Mouse (Mus musculus): ENCODE measurements around the gene Gm37419. TPM values are rescaled to one million over a fixed set of nuclear protein-coding genes. Genes with fewer than 3 reads are reported as not detected.

The Gm37419 gene
- not detected in 2 replicates for polyA plus RNA-seq (2012)

DNA sequence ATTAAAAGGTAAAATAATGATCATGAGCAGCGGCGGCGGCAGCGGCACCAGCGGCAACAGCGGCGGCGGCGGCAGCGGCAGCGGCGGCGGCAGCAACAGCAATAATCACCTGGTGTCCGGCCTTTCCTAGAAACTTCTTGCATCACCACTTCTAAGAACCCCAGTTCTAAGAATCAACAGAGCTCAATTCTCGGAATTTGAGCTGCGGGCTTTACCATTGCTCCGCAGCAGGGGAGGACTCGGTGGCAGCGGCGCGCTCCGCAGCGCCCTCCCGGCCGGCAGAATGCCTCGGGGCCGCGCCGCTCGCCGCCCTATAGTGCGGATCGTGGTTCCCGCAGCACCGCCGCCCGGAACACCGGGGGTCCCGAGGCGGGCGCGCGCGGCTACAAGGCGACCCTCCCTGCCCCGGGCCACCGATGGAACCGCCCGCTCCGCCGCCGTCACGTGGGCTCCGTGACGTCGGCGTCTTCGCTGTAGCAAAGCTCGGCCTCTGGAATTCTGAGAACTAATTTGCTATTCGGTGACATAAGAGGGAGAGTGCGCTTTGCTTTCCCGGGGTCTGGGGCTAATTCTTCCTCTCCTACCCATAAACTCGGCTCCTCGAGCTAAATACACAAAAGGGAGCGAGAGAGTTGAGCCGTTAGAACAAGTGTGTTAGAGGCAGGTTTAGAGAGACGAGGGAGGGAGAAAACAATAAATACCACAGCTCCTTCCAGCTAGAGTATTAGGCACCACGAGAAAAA, at the start of gene Gm37419, which contains the start of gene Bcl6:
TSS of gene Gm37419 (plus strand) at position 17 of the 743 bp plus-strand sequence.
TSS of gene Bcl6 (minus strand) at position 387 of the 743 bp plus-strand sequence.
- TF ChIP-seq GATA1 (IDR thresholded peaks at IDR 0.05; ENCODE audit: low read length): no peak

DNA sequence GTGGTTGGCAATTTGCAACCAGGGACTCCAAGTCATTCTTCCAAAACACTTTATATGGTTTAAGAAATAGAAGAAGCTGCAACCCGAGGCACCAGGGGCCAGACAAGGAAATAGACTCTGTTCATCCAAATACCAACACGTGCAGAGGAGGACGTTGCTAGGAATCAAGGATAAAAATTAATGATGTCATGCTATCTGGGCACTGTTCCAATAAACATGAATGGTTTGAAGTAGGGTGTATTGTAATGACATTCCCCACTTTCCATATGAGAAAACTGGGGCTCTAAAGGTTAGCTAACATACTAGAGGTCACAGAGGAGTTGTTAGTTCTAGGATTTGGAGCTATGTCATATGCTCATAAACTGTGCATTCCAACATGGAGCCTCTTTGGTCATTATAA, 43.5 kb upstream of the Gm37419 start:
- no peak for TF ChIP-seq GATA1 (IDR thresholded peaks at IDR 0.05; ENCODE audit: low read length)

DNA sequence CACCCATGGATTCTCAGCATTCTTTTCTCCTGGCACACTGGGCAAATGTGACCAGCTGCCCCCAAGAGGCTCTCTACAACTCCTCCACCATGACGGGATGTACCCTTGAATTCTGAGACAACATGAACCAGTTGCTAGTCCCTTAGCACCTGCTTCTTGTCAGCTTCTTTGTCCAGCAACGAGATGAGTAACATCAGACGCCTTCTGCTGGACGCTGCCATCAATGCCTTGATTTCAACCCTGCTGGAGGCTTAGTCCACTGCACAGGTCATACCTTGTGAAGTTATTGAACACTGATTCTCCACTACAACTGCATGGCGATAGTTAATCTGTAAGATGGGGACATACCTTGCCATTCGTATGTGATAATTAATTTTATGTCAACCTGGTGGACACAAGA, 40.6 kb upstream of the Gm37419 start:
- TF ChIP-seq GATA1 (IDR thresholded peaks at IDR 0.05; ENCODE audit: low read length): no peak

DNA sequence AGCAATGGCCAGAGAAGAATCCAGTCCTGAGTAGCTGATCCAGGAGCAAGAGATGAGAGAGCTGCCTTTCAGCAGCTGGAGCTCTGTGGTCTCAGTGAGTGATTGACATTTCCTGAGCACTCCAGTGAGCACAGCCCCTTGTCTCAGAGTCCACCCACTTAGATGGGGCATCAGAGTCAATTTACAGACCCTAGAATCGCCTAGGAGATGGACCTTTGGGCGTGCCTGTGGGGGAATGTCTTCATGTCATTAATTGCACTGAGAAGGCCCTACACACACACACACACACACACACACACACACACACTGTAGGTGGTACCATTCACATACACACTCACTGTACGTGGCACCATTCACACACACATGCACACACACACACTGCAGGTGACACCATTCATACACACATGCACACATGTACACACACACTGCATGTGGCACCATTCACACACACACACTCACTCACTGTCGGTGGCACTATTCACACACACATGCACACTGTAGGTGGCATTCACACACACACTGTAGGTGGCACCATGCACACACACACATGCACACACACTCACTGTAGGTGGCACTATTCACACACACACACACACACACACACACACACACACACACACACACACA, 36.1 kb upstream of the Gm37419 start:
- no peak for TF ChIP-seq GATA1 (IDR thresholded peaks at IDR 0.05; ENCODE audit: low read length)

DNA sequence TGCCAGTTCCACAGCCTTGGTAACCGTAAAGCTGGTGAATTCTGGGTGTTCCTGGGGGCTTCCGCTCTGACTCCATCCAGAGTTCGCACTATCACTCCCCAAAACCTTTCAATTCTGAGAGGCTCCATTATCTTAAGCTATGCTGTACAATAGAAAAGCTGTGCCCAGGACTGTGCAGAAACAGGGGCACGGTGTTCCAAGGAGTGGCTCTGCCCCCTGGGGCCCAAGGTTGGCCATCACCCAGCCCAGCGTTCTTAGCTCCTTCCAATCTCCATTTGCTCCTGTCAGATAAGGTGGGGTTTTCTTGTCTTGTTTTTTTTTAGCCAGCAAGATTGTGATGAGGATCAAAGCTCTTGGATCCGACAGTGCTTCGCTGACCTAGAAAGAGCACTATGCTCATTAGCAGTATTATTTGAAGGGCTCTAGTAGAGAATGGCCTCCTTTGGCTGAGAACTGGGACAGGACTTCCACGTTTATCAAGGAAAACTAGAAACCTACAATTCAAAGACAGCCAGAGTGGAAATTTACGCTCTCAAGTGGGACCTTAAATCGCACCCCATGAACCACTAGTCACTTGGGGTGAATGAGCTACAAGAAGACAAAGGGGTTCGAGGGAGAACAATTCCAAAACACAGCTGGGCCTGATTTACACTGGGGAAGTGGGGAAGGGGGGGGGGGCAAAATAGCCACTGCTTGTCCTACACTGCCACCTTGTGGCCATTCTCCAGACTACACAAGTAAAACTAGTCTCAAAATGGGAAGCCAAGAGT, 34.9 kb upstream of the Gm37419 start:
- no peak for TF ChIP-seq GATA1 (IDR thresholded peaks at IDR 0.05; ENCODE audit: low read length)

DNA sequence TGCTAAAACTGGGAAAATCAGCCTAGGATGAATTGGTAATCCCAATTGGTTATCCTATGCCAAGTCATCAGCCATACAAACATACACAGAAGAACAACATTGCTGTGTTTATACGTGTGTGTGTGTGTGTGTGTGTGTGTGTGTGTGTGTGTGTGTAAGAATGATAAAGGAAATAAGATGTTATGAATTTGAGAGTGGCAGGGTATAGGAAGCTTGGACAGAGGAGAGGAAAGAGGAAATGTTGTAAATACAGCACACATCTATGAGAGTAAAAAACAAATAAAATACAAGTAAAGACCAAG, 34.4 kb upstream of the Gm37419 start:
- TF ChIP-seq GATA1 (IDR thresholded peaks at IDR 0.05; ENCODE audit: low read length): no peak

DNA sequence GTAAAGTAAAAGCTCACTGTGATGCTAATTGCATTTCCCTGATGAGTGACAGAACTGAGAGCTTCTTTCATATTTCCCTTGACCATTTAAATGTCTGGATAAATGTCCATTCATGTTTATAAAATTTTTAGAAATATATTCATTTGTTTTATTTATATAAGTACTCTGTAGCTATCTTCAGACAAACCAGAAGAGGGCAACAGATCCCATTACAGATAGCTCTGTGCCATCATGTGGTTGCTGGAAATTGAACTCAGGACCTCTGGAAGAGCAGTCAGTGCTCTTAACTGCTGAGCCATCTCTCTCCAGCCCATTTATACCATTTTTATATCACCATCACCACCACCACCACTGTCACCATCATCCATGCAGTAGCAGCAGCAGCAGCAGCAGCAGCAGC, 29.3 kb upstream of the Gm37419 start:
- TF ChIP-seq GATA1 (IDR thresholded peaks at IDR 0.05; ENCODE audit: low read length): no peak

DNA sequence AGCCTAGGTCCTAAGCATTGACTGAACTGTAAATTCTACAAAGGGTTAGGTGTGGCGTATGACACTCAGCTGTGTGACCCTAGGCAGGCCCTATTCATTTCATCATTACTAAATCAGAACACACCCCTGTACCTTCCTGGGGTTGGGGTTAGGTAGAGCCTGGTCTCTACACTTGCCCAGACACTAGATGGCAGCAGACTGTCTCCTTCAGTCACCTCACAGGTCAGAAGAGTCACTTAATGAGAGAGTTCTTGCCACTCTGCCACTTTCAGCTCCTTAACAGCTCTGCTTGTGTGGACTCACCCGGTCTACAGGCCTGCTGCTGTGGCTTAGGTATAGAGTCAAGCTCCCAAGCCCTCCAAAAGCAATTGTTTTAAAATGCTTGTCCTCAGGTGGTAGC, 25.9 kb upstream of the Gm37419 start:
- TF ChIP-seq GATA1 (IDR thresholded peaks at IDR 0.05; ENCODE audit: low read length): no peak

DNA sequence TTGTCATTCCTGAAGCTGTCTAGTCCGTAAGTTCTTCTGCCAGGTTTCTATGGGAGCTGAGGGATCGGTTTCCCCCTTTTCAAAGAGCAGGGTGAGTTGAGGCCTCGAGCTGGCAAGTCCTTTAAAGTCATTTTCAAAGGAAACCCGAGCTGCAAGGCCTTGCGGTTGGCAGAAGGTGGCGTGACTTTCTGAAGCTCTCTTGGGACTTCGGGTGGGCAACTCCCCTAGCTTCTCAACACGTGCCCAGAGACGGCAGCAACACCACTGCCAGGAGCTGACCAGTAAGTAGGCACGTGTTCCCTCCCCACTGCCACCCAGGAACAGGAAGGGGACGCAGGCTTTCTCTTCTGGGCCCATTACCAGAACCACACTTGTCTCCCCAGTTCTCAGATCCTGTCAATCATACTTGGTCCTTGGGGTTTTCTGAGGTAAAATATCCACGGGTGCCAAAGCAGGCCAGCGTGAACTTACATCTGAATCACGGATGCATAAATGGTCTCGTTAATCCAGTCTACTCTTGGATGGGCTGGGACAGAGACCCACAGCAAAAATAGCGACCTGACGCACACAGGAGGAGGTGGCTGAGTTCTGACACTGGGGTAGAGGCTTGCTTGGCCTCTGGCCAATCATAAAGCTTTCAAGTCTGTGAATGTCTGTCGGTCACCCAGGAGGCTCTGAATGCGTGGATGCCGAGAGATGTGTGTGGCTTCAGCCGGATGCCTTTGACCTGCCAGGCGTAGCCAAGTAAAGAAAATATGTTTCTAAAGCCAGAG, 24.2 kb upstream of the Gm37419 start:
- TF ChIP-seq GATA1 (IDR thresholded peaks at IDR 0.05; ENCODE audit: low read length): no peak

DNA sequence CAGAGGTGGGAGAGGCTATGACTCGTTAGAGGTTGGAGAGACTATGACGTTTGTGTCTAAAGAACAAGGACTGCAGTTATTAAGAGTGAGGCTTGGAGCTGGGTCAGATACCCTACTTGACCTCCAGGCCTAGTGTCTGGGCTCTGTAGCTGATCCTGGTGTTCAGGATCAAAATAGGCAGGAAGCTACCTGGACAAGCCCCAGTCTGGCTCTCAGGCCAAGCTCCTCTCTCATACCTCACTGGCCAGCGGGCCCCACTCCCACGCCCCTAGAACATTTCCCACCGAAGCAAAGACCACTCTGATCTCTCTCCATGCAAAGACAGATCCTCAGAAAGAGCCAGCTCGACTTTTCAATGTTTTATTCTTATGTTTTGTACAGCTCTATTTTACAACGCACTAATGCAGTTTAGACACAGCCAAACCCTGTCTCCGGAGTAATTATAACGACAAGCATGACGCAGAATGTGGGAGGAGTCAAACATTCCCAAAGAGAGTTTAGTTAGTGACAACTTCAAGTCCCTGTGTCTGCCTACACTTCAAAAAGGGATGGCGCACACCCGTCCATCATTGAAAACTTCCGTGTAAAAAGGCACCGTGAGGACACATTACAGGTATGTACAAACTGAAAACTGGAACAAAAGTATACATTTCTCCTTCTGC, 23.4 kb upstream of the Gm37419 start:
- no peak for TF ChIP-seq GATA1 (IDR thresholded peaks at IDR 0.05; ENCODE audit: low read length)

DNA sequence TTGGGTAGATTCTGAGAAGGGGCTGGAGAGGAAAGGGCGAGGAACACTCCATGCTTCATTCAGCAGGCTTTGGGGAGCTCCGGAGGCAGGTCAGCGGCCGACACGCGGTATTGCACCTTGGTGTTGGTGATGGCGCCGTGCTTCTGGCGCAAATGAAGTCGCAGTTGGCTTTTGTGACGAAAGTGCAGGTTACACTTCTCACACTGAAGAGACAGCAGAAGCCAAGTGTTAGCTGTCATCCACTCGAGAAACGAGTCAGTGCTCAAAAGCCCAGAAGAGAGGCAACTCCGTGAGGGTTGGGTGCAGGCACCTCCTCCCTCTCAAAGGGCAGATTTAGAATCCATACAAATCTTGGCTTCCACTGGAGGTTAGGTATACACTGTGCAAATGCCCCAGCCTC, 22.2 kb upstream of the Gm37419 start:
- TF ChIP-seq GATA1 (IDR thresholded peaks at IDR 0.05; ENCODE audit: low read length): no peak

DNA sequence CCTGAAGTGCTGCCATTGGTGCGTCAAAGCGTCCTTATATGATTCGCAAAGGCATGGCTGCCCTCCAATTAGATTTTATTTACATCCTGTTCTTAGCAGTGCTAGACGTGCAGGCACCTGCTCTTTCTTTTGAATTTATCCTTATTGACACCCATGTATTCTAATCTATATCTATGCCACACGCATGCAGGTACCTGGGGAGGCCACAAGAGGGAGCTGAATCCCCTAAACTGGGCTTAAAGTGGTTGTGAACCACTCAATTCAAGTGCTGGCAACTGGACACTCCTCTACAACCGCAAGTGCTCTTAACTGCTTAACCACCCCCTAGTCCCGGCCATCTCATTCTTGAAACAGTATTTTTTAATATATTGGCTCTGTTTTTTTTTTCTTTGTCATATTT, 21.0 kb upstream of the Gm37419 start:
- TF ChIP-seq GATA1 (IDR thresholded peaks at IDR 0.05; ENCODE audit: low read length): no peak

DNA sequence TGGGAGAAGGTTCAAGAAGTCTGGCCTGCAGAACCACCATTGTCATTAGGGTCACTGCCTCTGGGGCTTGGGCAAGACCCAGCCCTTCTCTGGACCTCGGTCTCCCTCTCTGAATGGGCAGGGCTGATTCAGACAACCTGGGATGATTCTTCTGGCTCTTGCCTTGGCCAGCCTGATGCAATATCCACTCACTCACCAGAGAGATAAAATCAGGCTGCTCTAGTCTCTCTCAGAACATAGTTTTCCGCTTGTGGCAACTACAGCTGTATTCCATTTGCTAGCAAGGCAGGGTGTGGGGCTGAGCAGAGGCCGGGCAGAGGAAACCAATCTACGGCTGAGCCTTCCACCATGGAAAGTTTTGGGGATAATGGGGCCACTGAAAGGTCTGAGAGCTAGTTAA, 19.4 kb upstream of the Gm37419 start:
- no peak for TF ChIP-seq GATA1 (IDR thresholded peaks at IDR 0.05; ENCODE audit: low read length)

DNA sequence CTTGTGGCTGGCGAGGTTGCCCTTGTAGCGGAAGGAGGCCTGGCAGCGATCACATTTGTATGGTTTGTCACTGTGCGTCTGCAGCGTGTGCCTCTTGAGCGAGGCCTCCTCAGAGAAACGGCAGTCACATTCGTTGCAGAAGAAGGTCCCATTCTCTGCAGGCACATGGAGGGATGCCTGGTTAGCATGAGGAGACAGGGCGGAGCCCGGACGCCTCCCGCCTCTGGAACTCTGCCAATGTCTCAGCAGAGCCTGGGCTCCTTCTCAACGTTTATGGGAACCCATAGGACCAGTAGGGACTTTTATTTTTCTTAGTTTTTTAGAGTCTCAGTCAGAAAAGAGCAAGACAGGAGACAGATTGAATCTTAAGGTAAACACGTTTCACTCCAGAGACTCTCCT, 18.4 kb upstream of the Gm37419 start:
- no peak for TF ChIP-seq GATA1 (IDR thresholded peaks at IDR 0.05; ENCODE audit: low read length)

DNA sequence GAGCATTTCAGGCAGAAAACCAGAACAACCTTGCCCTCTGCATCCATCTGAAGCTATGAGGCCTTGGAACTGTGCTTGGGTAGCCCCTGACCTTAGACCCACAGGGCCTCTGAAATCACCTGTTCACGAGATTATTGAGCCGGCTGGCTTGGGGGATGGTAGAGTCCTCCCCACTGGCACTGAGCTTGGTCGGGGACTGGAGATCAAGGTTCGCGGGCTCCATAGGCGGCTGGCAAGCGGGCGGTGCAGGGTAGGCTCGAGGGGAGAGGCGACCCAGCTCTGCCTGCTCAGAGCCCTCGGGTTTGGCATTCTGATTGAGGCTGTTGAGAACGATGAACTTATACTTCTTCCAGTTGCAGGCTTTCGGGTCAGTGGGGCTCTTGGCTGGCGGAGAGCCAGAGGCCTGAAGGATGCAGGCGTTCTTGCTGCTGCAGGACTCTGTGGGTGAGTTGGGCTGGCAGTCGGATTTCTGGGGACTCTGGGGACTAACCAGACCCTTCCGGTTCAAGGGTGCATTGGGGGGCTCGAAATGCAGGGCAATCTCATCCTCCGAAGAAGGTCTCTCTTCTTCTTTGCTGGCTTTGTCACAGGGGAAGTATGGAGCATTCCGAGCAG, 16.0 kb upstream of the Gm37419 start:
- TF ChIP-seq GATA1 (IDR thresholded peaks at IDR 0.05; ENCODE audit: low read length): no peak

Measured in G1E-ER4 (cell line).